Mouse (Mus musculus): ENCODE data around the gene Terb1.

Terb1 gene

GRCm38 (mm10) chr8:104410628-104411273 lies 99.0 kb downstream of the Terb1 start:
- DNase-seq = no peak

GRCm38 (mm10) chr8:104408328-104409110 lies 101.2 kb downstream of the Terb1 start:
- DNase-seq = no peak

- DNase-seq = no peak
These were observed 103.2 kb downstream of the Terb1 start for GRCm38 (mm10) chr8:104406340-104407128.

DNA sequence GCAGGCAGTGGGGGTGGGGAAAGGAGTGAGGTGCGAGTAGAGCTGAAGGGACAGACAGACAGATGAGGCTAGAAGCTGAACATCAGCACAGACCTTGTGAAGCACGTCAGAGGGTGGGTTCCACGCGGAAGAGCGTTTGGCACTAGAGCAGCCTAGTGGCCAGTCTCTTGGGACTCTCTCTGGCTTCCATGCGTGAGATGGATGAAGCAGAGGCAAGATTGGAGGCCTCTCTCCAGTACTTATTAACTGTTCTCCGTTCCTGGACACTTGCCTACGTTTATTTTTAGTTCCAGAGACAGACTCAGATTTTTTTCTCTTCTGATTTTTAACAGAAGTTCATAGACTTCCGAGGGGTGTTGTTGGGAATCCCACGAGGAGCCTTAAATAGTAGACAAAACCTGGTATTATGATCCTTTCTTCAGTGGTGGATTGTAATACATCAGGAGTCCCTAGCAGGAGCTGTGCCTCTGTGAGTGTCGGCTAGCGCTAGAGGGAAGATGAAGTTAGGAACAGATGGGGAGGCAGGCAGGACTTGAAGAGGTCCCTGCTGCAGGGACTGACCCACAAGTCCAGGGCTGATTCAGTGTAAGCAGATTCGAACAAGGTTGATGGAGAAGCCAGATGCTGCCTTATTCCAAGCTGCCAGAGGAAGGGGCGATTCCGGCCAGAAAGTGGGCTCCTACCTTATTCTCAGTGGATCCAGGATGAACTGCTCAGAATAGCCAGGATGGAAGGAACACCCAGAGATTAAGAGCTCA lies 104.1 kb downstream of the Terb1 start:
- DNase-seq = peak in 1 of 2 experiments; percentile 38

DNA sequence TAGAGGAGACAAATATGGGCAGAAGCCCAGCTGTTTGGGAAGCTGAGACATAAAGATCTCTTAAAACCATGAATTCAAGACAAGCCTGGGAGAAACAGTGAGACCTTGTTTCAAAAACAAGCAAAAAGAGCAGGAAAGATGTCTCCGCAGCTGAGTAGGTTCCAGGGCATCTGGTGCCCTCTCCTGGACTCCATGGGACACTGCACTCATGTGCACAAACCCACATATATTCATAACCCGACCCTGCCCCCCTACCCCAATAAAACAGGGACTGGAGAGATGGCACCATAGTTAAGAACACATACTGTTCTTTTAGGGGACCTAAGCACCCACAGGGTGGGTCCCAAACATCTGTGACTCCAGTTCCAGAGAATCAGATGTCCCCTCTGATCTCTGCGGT lies 106.1 kb downstream of the Terb1 start:
- DNase-seq = no peak

Data from cerebellum, adult 18-20 months (tissue).